Mouse (Mus musculus) ovary, postnatal 36 days (tissue): Measurements from ENCODE around the gene Klb.
A peak's percentile ranks its signal among the peaks of the same experiment; 100 is the strongest.
"Not testable (repeated sequence)": the region's sequence is repeated elsewhere in the genome, so short reads cannot be mapped to it uniquely, and the experiment has no call there.

Experiments used
- DNase-seq: peaks from one replicate; pipeline ENCODE4 v3.0.0; 2022; ENCODE audit warnings: low spot score, mixed read lengths

Gene Klb

DNA sequence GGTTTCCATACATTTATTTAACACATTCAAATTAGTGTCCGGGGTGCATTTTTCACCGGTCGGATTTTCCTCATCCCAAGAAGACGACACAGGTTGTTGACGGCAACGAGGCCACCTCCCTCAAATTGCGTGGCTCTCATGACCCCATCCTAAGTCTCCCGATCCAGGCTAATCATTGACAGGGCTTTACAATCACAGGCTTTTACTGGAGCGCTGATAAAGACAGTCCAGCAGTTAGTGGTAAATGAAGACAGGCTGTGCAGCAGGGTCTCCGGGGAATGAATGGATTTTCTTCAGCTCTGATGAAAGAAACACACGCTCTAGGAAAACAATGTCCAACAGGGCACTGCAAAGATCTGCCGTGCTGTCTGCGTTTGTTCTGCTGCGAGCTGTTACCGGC, at the start of gene Klb:
Gene Klb, plus strand, starts transcription at position 147 of the 400 bp plus-strand sequence.
- DNase-seq, result no peak

GRCm38 (mm10) chr5:65299623-65300022, 48.5 kb upstream of the Klb start:
- not testable (repeated sequence) for DNase-seq

GRCm38 (mm10) chr5:65300121-65300520, 48.0 kb upstream of the Klb start:
- no peak for DNase-seq

GRCm38 (mm10) chr5:65305516-65305915, 42.6 kb upstream of the Klb start:
- no peak for DNase-seq

GRCm38 (mm10) chr5:65308208-65308607, 39.9 kb upstream of the Klb start:
- no peak for DNase-seq

GRCm38 (mm10) chr5:65308866-65309265, 39.2 kb upstream of the Klb start:
- DNase-seq, result no peak

- no peak for DNase-seq
Observed at GRCm38 (mm10) chr5:65319176-65319575, 28.9 kb upstream of the Klb start.

DNA sequence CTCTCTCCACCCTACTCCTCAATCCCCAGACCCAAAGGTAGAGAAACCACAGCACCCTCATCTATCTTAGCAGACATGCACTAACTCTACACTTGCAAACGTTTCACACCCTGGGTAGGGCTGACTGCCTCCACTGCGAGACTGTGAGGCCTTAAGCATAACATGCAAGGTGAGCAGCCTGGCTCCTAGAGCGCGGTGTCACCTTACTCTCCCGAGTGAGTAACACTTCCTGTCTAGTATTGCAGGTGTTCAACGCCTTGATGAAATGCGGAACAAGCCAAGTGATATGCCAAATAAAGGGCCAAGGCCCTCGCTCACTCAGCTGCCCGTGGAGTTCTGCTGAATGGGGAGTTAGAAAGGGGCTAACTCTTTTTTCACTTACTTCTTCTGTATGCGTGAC, 25.9 kb upstream of the Klb start:
- DNase-seq, result no peak

DNA sequence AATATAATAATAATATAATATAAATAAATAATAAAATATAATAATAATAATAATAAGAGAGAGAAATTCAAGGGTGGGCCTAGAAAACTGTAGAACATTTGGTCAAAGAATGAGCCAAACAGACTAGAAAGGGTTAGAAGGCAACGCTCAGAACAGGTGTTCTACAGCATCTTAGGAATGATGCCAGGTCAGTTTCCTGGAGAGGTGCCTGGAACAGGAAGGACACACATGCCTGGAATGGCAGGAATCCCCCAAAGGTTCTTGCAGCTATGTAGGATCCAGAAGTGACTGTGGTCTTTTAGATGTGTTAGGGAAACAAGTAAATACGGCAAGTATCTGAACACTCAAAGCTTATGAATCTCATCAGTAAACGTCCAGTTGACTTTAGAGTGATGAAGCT, 23.8 kb upstream of the Klb start:
- DNase-seq, result no peak

GRCm38 (mm10) chr5:65324758-65325355, 23.3 kb upstream of the Klb start:
- no peak for DNase-seq

GRCm38 (mm10) chr5:65326212-65326611, 21.9 kb upstream of the Klb start:
- DNase-seq, result no peak

DNA sequence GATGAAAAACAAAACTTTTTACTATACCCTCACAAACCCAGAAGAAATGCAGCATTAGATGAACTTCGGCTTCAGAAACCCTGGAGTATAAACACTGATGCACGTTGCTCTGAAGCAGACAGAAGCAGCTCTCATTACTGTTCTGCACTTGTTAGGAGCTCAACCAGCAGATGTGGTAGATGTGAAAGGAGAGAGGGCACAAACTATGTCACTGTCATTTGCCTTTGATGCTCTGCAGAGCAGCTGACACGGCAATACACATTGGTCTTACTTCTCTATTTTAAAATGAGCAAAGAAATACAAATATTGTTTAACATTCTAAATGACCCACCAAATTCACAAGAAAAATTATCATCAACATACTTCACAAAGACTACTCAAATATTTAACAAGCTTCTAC, 18.1 kb upstream of the Klb start:
- DNase-seq, result no peak

- no peak for DNase-seq
Observed at GRCm38 (mm10) chr5:65334788-65335187, 13.3 kb upstream of the Klb start.

DNA sequence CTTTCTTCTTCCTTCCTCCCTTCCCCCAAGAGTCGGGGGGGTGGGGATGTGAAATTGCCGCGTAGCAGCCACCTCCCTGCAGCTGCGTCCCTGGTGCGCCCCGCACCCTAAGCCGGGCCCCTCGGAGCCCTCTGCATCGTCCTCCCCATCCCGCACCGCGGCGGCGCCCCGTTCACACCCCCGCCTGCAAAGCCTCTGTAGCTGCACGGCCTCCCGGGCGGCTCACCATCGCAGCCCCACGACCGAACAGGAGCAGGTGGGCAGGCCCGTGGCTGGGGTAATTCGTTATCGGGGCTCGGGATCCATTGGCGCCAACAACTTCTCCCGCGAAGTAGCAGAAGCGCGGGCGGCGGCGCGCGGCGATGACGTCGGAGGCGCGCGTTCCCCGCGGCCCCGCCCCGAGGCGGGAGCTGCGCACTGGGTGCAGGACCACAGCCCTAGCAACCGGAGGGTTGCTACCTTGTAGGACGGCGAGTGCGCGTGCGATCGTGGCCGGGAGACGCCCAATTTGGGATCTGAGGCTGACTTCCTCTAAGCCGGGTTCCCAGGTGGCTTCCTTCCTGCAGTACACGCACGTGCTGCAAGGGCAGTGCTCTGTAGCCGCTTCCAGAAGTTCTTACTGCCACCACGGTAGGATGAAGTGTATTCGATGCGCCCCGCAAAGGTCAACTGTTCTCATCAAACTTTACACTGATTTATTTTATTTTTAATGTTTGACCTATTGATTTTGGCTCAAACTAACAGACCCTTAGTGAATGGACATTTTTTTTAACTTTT, 12.6 kb upstream of the Klb start, which contains the start of gene Rfc1:
Gene Rfc1, minus strand, starts transcription at position 373 of the 777 bp plus-strand sequence.
- peak; percentile 86 for DNase-seq

- DNase-seq, result no peak
Observed at GRCm38 (mm10) chr5:65336075-65336355, 12.1 kb upstream of the Klb start.

GRCm38 (mm10) chr5:65338394-65338793, 9.7 kb upstream of the Klb start:
- no peak for DNase-seq

GRCm38 (mm10) chr5:65340167-65340566, 7.9 kb upstream of the Klb start:
- DNase-seq, result no peak

- no peak for DNase-seq
Observed at GRCm38 (mm10) chr5:65350508-65350907, 2.4 kb downstream of the Klb start.

GRCm38 (mm10) chr5:65354097-65354496, 6.0 kb downstream of the Klb start:
- DNase-seq, result peak; percentile 13

- DNase-seq, result no peak
Observed at GRCm38 (mm10) chr5:65354985-65355384, 6.9 kb downstream of the Klb start.

DNA sequence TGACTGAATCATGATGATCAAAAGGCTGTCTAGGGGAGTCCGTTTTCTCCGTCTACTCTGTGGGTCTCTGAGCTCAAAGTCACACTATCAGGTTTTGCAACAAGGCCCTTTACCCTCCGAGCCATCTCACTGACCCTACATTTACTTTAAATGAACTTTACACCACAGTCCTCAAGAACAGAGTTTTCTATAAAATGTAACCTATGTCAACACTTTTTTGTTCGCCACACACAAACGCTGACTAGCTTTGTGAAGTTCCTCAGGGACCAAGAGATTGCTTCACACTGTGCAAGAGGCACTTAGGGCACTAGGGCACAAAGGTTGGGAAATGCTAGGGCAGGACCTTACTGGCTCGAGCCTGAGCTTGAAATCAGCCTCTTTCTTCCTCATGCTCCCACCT, 8.7 kb downstream of the Klb start:
- DNase-seq, result no peak

GRCm38 (mm10) chr5:65357771-65358170, 9.7 kb downstream of the Klb start:
- no peak for DNase-seq

- DNase-seq, result no peak
Observed at GRCm38 (mm10) chr5:65367837-65368236, 19.7 kb downstream of the Klb start.

- no peak for DNase-seq
Observed at GRCm38 (mm10) chr5:65371551-65371950, 23.4 kb downstream of the Klb start.
